Comparison of ENCODE assay signal across 10 mouse cellular contexts in the genomic region with DNA sequence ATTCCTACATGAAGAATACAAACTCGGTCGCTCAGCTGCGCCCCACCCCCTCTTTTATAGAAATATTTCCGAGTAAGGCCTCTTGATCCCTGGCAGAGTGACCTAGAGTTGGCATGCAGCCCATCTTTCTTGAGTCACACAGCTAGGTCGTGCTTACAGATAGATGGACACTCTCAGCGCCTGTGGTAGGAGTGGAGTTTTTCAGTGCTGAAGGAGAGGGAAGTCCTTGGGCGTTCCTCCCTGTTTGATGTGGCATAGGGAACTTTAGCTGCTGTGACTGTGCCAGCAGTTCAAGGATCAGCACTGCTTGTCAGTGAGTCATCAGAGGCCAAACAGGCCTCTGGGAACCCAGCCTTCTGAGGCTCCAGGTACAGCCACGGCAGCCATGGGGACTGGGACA. TPM values are rescaled to one million over a fixed set of nuclear protein-coding genes. Genes with fewer than 3 reads are reported as not detected.
DNase-seq lines count a peak whose midpoint lies in the region; ATAC-seq lines count a peak whose summit lies in the region.
"Had no signal": no experiment of that assay in that cellular context is flagged by ENCODE, and none has a peak within 500 bp of the region (broad histone marks: within the 10 kb centered on the region; RNA-seq: fewer than 3 reads in every experiment).

No protein-coding gene starts in this region.

- H3K36me3 ChIP-seq in heart, embryonic 15.5 days = no peaks in the 10 kb centered on the region
- no peaks in the 10 kb centered on the region for H3K36me3 ChIP-seq in heart, embryonic 11.5 days (ENCODE audit: control insufficient read depth, insufficient read depth, low read length)
- H3K36me3 ChIP-seq in intestine, embryonic 16.5 days (ENCODE audit: control insufficient read depth, insufficient read depth, low read length) = no peaks in the 10 kb centered on the region
- no peaks in the 10 kb centered on the region for H3K36me3 ChIP-seq in hindbrain, embryonic 10.5 days
- H3K36me3 ChIP-seq: embryonic facial prominence, embryonic 15.5 days had no signal

- no peak overlapping the region for H3K4me2 ChIP-seq in heart, embryonic 15.5 days
- H3K4me2 ChIP-seq in heart, embryonic 11.5 days = no peak overlapping the region
- no peak overlapping the region for H3K4me2 ChIP-seq in intestine, embryonic 16.5 days (ENCODE audit: low read depth, low read length)
- H3K4me2 ChIP-seq: embryonic facial prominence, embryonic 15.5 days had no signal

- no peak overlapping the region for H3K27ac ChIP-seq in heart, embryonic 15.5 days
- no peak overlapping the region for H3K27ac ChIP-seq in heart, embryonic 11.5 days (ENCODE audit: low read depth, low read length)
- no peak overlapping the region for H3K27ac ChIP-seq in intestine, embryonic 16.5 days (ENCODE audit: low read length)
- H3K27ac ChIP-seq in hindbrain, embryonic 10.5 days = no peak overlapping the region
- H3K27ac ChIP-seq: embryonic facial prominence, embryonic 15.5 days; macrophage had no signal

- peaks cover 37% of the 10 kb centered on the region for H3K27me3 ChIP-seq in heart, embryonic 15.5 days
- peaks cover 7% of the 10 kb centered on the region; the same call in 1 of the 2 replicates for H3K27me3 ChIP-seq in heart, embryonic 11.5 days (ENCODE audit: control insufficient read depth, insufficient read depth, low read length)
- H3K27me3 ChIP-seq in intestine, embryonic 16.5 days (replicated peaks; ENCODE audit: control insufficient read depth, insufficient read depth, low read length) = peaks cover 9% of the 10 kb centered on the region; the same call in 1 of the 2 replicates
- peaks cover 16% of the 10 kb centered on the region for H3K27me3 ChIP-seq in hindbrain, embryonic 10.5 days (ENCODE audit: insufficient read depth, poor library complexity, severe bottlenecking)

- WGBS in heart, embryonic 15.5 days = 39% methylated on average over 8 of the region's 8 CpGs
- 70% methylated on average over 8 of the region's 8 CpGs for WGBS in heart, embryonic 11.5 days (ENCODE audit: insufficient replicate concordance)
- 55% methylated on average over 8 of the region's 8 CpGs for WGBS in intestine, embryonic 16.5 days
- 87% methylated on average over 8 of the region's 8 CpGs for WGBS in hindbrain, embryonic 10.5 days

- H3K9ac ChIP-seq in heart, embryonic 15.5 days = no peak overlapping the region
- no peak overlapping the region for H3K9ac ChIP-seq in heart, embryonic 11.5 days (ENCODE audit: low read depth, low read length)
- H3K9ac ChIP-seq in intestine, embryonic 16.5 days (ENCODE audit: low read depth, low read length) = no peak overlapping the region
- H3K9ac ChIP-seq: embryonic facial prominence, embryonic 15.5 days had no signal

- DNase-seq in adrenal gland, adult (ENCODE audit: inconsistent age in 2 of 2, low spot score in 1 of 2) = peak; percentile 93 to 96
- peak; percentile 79 to 84 for DNase-seq in lung, postnatal 4 days
- DNase-seq in hindbrain, embryonic 10.5 days (ENCODE audit: low spot score) = no peak
- no peak for DNase-seq in left cerebral cortex, postnatal 14 days (ENCODE audit: low spot score in 2 of 2)
- no peak for DNase-seq in spleen, adult 18-20 months

- intact Hi-C loops in left cerebral cortex, postnatal 14 days (cut with DNase I) = no loop called here

- H3K9me3 ChIP-seq in heart, embryonic 15.5 days (replicated peaks) = no peaks in the 10 kb centered on the region
- no peaks in the 10 kb centered on the region for H3K9me3 ChIP-seq in heart, embryonic 11.5 days (replicated peaks; ENCODE audit: control insufficient read depth, low read length)
- H3K9me3 ChIP-seq in intestine, embryonic 16.5 days (ENCODE audit: control insufficient read depth, low read length) = no peaks in the 10 kb centered on the region
- H3K9me3 ChIP-seq in hindbrain, embryonic 10.5 days = no peaks in the 10 kb centered on the region
- H3K9me3 ChIP-seq: embryonic facial prominence, embryonic 15.5 days had no signal

- no peak overlapping the region for H3K4me3 ChIP-seq in heart, embryonic 15.5 days
- H3K4me3 ChIP-seq in heart, embryonic 11.5 days (ENCODE audit: low read depth, low read length) = no peak overlapping the region
- H3K4me3 ChIP-seq in intestine, embryonic 16.5 days (ENCODE audit: low read length) = no peak overlapping the region
- H3K4me3 ChIP-seq in hindbrain, embryonic 10.5 days = no peak overlapping the region
- H3K4me3 ChIP-seq: embryonic facial prominence, embryonic 15.5 days had no signal

- ATAC-seq in heart, embryonic 15.5 days (replicated peaks; ENCODE audit: insufficient number of reproducible peaks, insufficient read depth, low FRiP score, low read depth) = 0 out of 2 replicates have a peak, but pooled peaks have one; percentile 25
- ATAC-seq in heart, embryonic 11.5 days (replicated peaks; ENCODE audit: insufficient number of reproducible peaks, low FRiP score, low TSS enrichment) = no peak
- ATAC-seq in intestine, embryonic 16.5 days = peak; percentile 80

- peaks cover 16% of the 10 kb centered on the region for H3K4me1 ChIP-seq in heart, embryonic 15.5 days (replicated peaks)
- H3K4me1 ChIP-seq in heart, embryonic 11.5 days (ENCODE audit: control insufficient read depth, insufficient read depth, low read length) = peaks cover 7% of the 10 kb centered on the region; the same call in 1 of the 2 replicates
- peaks cover 6% of the 10 kb centered on the region; the same call in 1 of the 2 replicates for H3K4me1 ChIP-seq in intestine, embryonic 16.5 days (ENCODE audit: control insufficient read depth, insufficient read depth, low read length)
- H3K4me1 ChIP-seq in hindbrain, embryonic 10.5 days (replicated peaks) = peaks cover 5% of the 10 kb centered on the region; the same call in 1 of the 2 replicates

RNA-seq across cellular contexts. Expression of a gene that starts 51.9 kb away (rescaled TPM):
- polyA plus RNA-seq in heart, embryonic 15.5 days (2015; fragmentation: Nextera tagmentation; extraction: Ambion mirVana) = 0.28 and 0.39 TPM in 2 replicates
- 0.11 and 0.21 TPM in 2 replicates for polyA plus RNA-seq in heart, embryonic 11.5 days (2014; fragmentation: Nextera tagmentation; extraction: Ambion mirVana)
- 0.10 and 0.17 TPM in 2 replicates for polyA plus RNA-seq in intestine, embryonic 16.5 days (2015; fragmentation: Nextera tagmentation; extraction: Ambion mirVana)
- polyA plus RNA-seq in hindbrain, embryonic 10.5 days (2016; fragmentation: Nextera tagmentation; extraction: Ambion mirVana) = 0.07 and 0.20 TPM in 2 replicates
- total RNA-seq in left cerebral cortex, postnatal 14 days (2021) = not detected
- polyA plus RNA-seq: macrophage had no signal

RNA-seq across cellular contexts. Expression of a gene that starts 58.9 kb away (rescaled TPM):
- polyA plus RNA-seq in heart, embryonic 15.5 days (2015; fragmentation: Nextera tagmentation; extraction: Ambion mirVana) = 35.7 and 39.2 TPM in 2 replicates
- polyA plus RNA-seq in heart, embryonic 11.5 days (2014; fragmentation: Nextera tagmentation; extraction: Ambion mirVana) = 19.2 and 24.7 TPM in 2 replicates
- 30.8 and 36.8 TPM in 2 replicates for polyA plus RNA-seq in intestine, embryonic 16.5 days (2015; fragmentation: Nextera tagmentation; extraction: Ambion mirVana)
- polyA plus RNA-seq in hindbrain, embryonic 10.5 days (2016; fragmentation: Nextera tagmentation; extraction: Ambion mirVana) = 64.5 and 98.5 TPM in 2 replicates
- total RNA-seq in left cerebral cortex, postnatal 14 days (2021) = 1 to 10 TPM in 1 of 2 experiments, under 1 TPM in 1; 0.63 to 1.3 TPM

Comparison
In these comparisons a context has a peak if more than half of its experiments do, and no peak if none do; other contexts are left out.
1. DNase-seq: peak in adrenal gland, adult (2 of 2) and lung, postnatal 4 days (2 of 2); none in hindbrain, embryonic 10.5 days (single experiment), left cerebral cortex, postnatal 14 days (0 of 2) and spleen, adult 18-20 months (0 of 2).